Mouse (Mus musculus): Measurements from ENCODE around the gene Ndnf. TPM values are rescaled to one million over a fixed set of nuclear protein-coding genes. Genes with fewer than 3 reads are reported as not detected.

Ndnf gene
- total and polyA plus RNA-seq, 2 experiments from 2014 or later = 3.2 to 30.2 TPM

GRCm38 (mm10) chr6:65759174-65759573, 87.8 kb downstream of the Ndnf start:
- Histone ChIP-seq H3K9ac (replicated peaks; ENCODE audit: low read length, poor library complexity, severe bottlenecking) (no peak overlapping the region), H3K27ac (ENCODE audit: low read depth, low read length) (no peak overlapping the region), H3K4me2 (ENCODE audit: low read depth, low read length, poor library complexity, severe bottlenecking) (no peak overlapping the region), H3K9me3 (ENCODE audit: low read length) (no peaks in the 10 kb centered on the region), H3K27me3 (ENCODE audit: insufficient read depth, low read length) (no peaks in the 10 kb centered on the region), H3K4me3 (ENCODE audit: low read depth, low read length) (no peak overlapping the region), H3K36me3 (ENCODE audit: insufficient read depth, low read length) (no peaks in the 10 kb centered on the region), H3K4me1 (ENCODE audit: insufficient read depth, low read length) (no peaks in the 10 kb centered on the region)
- no peak for ATAC-seq (ENCODE audit: low FRiP score)
- WGBS = 85% methylated on average over 5 of the region's 5 CpGs
- DNase-seq (ENCODE audit: low spot score) = no peak
- no peak for TF ChIP-seq CTCF (IDR thresholded peaks at IDR 0.05)

GRCm38 (mm10) chr6:65760073-65760472, 88.7 kb downstream of the Ndnf start:
- DNase-seq (ENCODE audit: low spot score) (no peak), ATAC-seq (ENCODE audit: low FRiP score) (no peak)
- no peak for TF ChIP-seq CTCF (IDR thresholded peaks at IDR 0.05)
- no peaks in the 10 kb centered on the region for H3K27me3 ChIP-seq (ENCODE audit: insufficient read depth, low read length)
- H3K4me1 ChIP-seq (ENCODE audit: insufficient read depth, low read length) = 0 out of 2 replicates have a peak, but pooled peaks cover under 1% of the 10 kb centered on the region
- 95% methylated on average over 3 of the region's 3 CpGs for WGBS
- H3K36me3 ChIP-seq (ENCODE audit: insufficient read depth, low read length) = no peaks in the 10 kb centered on the region
- H3K4me3 ChIP-seq (ENCODE audit: low read depth, low read length) = no peak overlapping the region
- no peak overlapping the region for H3K27ac ChIP-seq (ENCODE audit: low read depth, low read length)
- no peaks in the 10 kb centered on the region for H3K9me3 ChIP-seq (ENCODE audit: low read length)
- no peak overlapping the region for H3K4me2 ChIP-seq (ENCODE audit: low read depth, low read length, poor library complexity, severe bottlenecking)
- H3K9ac ChIP-seq (replicated peaks; ENCODE audit: low read length, poor library complexity, severe bottlenecking) = no peak overlapping the region

Other genes with a start within 250 kb of the Ndnf start
- gene Tnip3, start 146.3 kb upstream of the Ndnf start, total RNA-seq (2014; rRNA removed) = not detected in 2 replicates
- gene Tnip3, start 146.3 kb upstream of the Ndnf start, polyA plus RNA-seq (2015; fragmentation: Nextera tagmentation; extraction: Ambion mirVana) = 0.13 TPM in 1 of 2 replicates, not detected in the other
- 6.1 and 6.2 TPM in 2 replicates for gene Prdm5, start 107.4 kb downstream of the Ndnf start, total RNA-seq (2014; rRNA removed)
- gene Prdm5, start 107.4 kb downstream of the Ndnf start, polyA plus RNA-seq (2015; fragmentation: Nextera tagmentation; extraction: Ambion mirVana) = 2.5 and 2.6 TPM in 2 replicates

All from midbrain, postnatal 0 days (tissue).